9 mouse cellular contexts compared by ENCODE assay signal in the genomic region with DNA sequence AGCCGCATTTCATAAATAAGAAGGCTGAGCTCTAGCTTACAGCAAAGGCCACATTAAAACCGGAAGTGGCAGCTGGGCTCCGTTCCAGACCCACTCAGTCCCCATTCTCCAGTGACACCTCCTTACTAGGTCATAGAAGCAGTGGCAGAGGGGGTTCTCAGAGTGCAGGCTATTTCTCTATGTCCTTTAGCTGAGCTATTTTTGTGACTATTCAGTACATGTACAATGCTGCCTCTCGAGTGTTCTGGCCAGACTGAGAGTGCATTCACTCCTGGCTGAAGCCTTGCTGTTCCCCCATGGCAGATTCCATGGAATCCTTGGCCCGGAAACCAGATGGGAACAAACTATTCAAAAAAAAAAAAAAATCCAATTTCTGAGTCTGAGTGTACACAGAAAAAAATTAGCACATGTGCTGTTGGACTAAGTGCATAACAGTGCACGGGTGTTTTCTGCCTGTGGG.
A peak's percentile ranks its signal among the peaks of the same experiment; 100 is the strongest.
DNase-seq lines count a peak whose midpoint lies in the region; ATAC-seq and TF ChIP-seq lines count a peak whose summit lies in the region.
"Had no signal": no experiment of that assay in that cellular context is flagged by ENCODE, and none has a peak within 500 bp of the region (broad histone marks: within the 10 kb centered on the region; RNA-seq: fewer than 3 reads in every experiment).

No protein-coding gene starts in this region.

- H3K27ac ChIP-seq in heart, embryonic 11.5 days (ENCODE audit: low read depth, low read length), result peak overlapping the region; percentile 91
- H3K27ac ChIP-seq in layer of hippocampus, adult 2 months, result peak overlapping the region; percentile 87
- H3K27ac ChIP-seq: liver, embryonic 15.5 days had no signal

- no peak overlapping the region for H3K9ac ChIP-seq in heart, embryonic 11.5 days (ENCODE audit: low read depth, low read length)
- H3K9ac ChIP-seq: liver, embryonic 15.5 days had no signal

- 43% methylated on average over 6 of the region's 6 CpGs for WGBS in heart, embryonic 11.5 days (ENCODE audit: insufficient replicate concordance)

- H3K27me3 ChIP-seq in heart, embryonic 11.5 days (ENCODE audit: control insufficient read depth, insufficient read depth, low read length), result no peaks in the 10 kb centered on the region
- H3K27me3 ChIP-seq: liver, embryonic 15.5 days had no signal

- DNase-seq in cerebellum, adult 18-20 months, result peak; percentile 50 to 51
- no peak for DNase-seq in cerebellum, adult 8-10 months
- peak; percentile 10 for DNase-seq in right cerebral cortex, adult 18-20 months
- DNase-seq in right cerebral cortex, adult 2 months (ENCODE audit: low spot score in 2 of 2), result no peak
- DNase-seq in layer of hippocampus, adult 2 months (ENCODE audit: low spot score in 2 of 2), result peak; percentile 47 to 55
- no peak for DNase-seq in urinary bladder, adult 2 months (ENCODE audit: low spot score)

- no peaks in the 10 kb centered on the region; the same call in 1 of the 2 replicates for H3K9me3 ChIP-seq in heart, embryonic 11.5 days (replicated peaks; ENCODE audit: control insufficient read depth, low read length)
- H3K9me3 ChIP-seq: liver, embryonic 15.5 days had no signal

- H3K4me3 ChIP-seq in heart, embryonic 11.5 days (ENCODE audit: low read depth, low read length), result no peak overlapping the region
- H3K4me3 ChIP-seq in layer of hippocampus, adult 2 months, result no peak overlapping the region
- H3K4me3 ChIP-seq: liver, embryonic 15.5 days had no signal

- peaks cover 53% of the 10 kb centered on the region for H3K4me1 ChIP-seq in heart, embryonic 11.5 days (ENCODE audit: control insufficient read depth, insufficient read depth, low read length)

- TF ChIP-seq CTCF in layer of hippocampus, adult 2 months (conservative IDR thresholded peaks at IDR 0.05), result peak; percentile 37

- H3K4me2 ChIP-seq in heart, embryonic 11.5 days, result no peak overlapping the region
- H3K4me2 ChIP-seq: liver, embryonic 15.5 days had no signal

- ATAC-seq in heart, embryonic 11.5 days (replicated peaks; ENCODE audit: insufficient number of reproducible peaks, low FRiP score, low TSS enrichment), result peak; percentile 32; the same call in 1 of the 2 replicates
- ATAC-seq in neutrophil, adult 5-6 weeks (ENCODE audit: extremely low read depth, insufficient number of reproducible peaks, low FRiP score, poor library complexity, severe bottlenecking), result peak; percentile 49

- no peaks in the 10 kb centered on the region for H3K36me3 ChIP-seq in heart, embryonic 11.5 days (ENCODE audit: control insufficient read depth, insufficient read depth, low read length)
- H3K36me3 ChIP-seq: liver, embryonic 15.5 days had no signal

Comparison
In these comparisons a context has a peak if more than half of its experiments do, and no peak if none do; other contexts are left out.
1. DNase-seq: peak in cerebellum, adult 18-20 months (2 of 2), right cerebral cortex, adult 18-20 months (single experiment) and layer of hippocampus, adult 2 months (2 of 2); none in cerebellum, adult 8-10 months (single experiment), right cerebral cortex, adult 2 months (0 of 2) and urinary bladder, adult 2 months (single experiment).